Mouse (Mus musculus) embryonic fibroblast, embryonic 13.5 days (primary cell): ENCODE measurements at regions not wholly inside any gene's neighbourhood (a gene's known extent, or its start where the extent isn't known, plus 50 kb on each side); places are given as distances from the start of the nearest gene placed in this dataset.

Source experiments
- CTCF ChIP-seq: IDR thresholded peaks from 2 replicates; pipeline ENCODE4 v1.5.1; 2011; ENCODE audit warnings: mild to moderate bottlenecking, control low read depth, low read length, moderate library complexity, borderline replicate concordance; ENCODE audit not compliant: insufficient read depth
- POLR2A ChIP-seq: IDR thresholded peaks from 2 replicates; pipeline ENCODE4 v1.6.1; 2011; ENCODE audit warnings: low read depth, mild to moderate bottlenecking, control low read depth, low read length, moderate library complexity

GRCm38 (mm10) chr17:62464994-62465393 lies 416.1 kb downstream of the Efna5 start:
- TF ChIP-seq POLR2A (no peak), CTCF (no peak)
